Mouse (Mus musculus): ENCODE results near the gene Uba7.
"Not testable (repeated sequence)": the region's sequence is repeated elsewhere in the genome, so short reads cannot be mapped to it uniquely, and the experiment has no call there.

Uba7 gene

DNA sequence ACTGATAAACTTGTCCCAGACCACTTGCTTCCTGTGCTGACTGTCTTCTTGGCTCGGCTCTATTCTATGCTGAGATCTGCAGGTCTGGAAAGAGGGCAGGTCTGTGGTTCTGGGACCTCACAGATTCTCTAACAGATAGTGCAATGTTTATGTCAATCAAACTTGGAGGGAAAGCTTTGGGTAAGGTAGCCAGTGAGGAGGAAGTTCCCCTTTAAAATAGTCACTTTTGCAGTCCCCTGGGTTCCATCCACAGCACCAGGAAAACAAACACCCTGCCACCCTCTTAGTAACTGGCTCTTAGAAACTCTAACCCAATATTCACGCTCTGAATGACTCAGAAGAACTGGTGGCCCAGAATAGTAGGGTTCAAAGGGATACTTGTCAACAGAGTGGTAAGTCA lies 19.2 kb downstream of the Uba7 start:
- no peak for DNase-seq (ENCODE audit: low spot score)

DNA sequence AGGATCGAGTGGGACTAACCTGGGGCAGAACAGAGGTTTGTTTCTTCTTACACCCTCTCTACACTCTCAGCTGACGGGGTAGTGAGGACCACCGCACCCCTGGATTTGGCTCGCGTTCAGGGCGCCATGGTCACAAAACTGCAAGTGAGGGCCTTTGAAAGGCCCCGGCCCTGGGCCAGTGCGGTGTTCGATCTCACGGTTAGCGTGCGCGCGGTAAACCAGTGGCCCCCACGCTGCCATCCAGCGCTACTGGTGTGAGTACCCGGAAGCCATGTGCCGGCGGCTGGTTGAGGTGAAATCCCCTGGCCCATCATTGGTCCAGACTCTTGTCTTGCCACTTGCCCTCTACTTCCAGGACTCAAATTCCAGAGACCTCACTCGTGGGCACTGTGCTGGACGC lies 20.2 kb downstream of the Uba7 start:
- DNase-seq (ENCODE audit: low spot score) = no peak

DNA sequence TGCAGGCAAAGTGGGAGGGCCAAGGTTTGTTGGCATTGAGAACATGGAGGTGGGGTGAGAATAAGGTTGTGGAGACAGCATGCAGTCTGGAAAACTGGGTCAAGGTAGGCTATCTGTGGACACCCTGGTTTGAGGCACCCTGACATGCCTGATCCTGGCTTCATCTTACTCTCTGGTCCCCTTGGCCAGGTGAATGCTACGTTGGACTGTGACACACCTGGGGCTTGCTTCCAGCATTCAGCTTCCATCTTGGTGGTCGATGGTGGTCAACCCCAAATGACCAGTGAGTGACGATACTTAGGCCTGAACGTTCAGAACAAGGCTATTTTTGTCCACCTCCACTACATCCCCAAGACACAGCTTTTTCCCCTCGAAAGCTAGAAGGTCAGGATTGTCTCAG lies 20.7 kb downstream of the Uba7 start, which contains the start of gene Gm20662:
Gm20662 (plus strand) TSS at position 301 of the 400 bp plus-strand sequence.
- DNase-seq (ENCODE audit: low spot score) = no peak

DNA sequence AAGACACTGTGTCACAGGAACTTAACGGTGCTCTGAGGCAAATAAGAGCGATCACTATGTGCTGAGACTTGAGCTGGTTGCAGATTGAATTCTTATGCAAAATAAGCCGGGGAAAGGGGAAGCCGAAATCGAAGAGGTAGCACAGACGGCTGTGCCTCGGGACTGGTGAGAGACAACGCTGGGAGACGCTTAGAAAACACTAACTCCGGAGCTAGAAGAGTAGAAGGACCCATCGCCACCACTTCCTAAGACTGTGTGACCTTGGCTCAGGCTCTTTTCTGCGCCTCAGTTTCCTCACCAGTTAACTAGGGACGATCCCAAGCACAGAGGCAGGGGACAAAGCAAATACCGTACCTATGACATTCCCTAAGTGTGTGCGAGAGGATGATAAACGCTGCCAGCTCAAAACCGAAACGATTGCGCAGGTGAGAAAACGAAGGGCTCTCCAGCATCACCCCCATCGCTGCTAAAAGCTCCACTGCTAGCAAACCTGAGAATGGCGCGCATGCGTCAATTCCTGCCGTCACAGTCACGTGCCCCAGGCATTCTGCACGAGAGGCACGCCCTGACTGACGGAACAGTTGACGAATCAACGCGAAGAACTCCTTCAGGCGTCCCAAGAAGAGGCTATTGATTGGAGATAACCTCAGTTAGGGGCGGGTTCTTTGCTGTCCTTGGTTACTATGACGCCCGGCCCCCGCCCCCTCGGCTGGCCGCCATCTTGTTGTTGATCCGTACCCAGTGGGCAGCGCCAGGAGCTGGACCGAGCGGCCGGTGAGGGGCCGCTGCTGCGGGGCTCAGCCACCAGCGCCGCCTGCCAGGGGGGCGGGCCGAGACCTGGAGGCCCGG lies 26.8 kb downstream of the Uba7 start, which contains the start of gene Ip6k1:
Ip6k1 (plus strand) TSS at position 580 of the 849 bp plus-strand sequence.
- peak; percentile 99 for DNase-seq (ENCODE audit: low spot score)

DNA sequence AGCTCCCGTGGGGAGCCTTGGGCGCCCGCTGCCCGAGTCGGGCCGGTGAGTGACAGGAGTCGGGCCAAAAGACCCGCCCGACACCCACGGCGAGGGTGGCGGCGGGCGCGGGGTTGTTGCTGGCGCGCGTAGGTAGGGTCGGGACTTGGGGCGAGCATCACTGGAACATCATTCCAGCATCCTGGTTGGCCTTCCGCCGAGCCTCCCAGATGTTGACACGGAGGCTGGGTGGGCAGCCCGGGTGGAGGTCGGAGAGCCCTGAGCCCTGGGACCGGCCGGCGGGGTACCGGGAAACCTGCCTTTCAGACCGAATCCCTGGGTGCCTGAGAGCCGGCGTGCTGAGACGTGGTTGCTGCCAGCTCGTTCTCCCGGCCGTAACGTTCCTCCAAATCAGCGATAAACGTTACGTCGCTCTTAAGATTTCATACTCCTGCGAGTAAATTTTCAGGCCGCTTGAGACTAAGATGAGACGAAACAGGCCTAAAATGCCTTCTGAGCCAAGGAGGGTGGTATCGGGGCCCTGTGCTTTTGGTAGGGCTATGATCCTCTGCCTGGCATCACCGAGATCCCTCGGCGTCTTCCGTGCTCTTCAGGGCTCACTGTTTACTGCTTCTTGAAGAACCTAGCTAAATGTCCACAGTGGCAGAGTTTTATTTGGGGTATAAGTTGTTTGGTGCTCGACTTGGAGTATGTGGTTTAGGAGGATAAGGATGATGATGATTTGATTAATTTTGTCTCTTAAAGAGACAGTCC lies 27.6 kb downstream of the Uba7 start:
- DNase-seq (ENCODE audit: low spot score) = no peak

DNA sequence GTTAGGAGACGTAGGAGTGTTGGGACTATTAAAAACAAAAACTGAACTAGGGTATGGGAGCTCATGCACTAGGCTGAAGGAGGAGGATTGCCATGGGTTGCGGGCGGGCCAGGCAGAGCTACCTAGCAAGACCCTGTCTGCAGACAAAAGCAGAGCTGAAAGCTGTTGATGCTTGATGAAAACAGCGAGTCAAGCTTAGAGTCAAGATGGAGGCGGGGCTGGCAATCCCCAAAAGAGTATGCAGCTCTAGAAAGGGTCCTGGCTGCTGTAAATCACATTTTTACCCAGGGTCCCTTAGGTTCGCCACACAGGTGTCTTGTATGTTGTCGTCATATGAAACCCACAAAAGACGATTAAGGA lies 28.2 kb downstream of the Uba7 start:
- no peak for DNase-seq (ENCODE audit: low spot score)

DNA sequence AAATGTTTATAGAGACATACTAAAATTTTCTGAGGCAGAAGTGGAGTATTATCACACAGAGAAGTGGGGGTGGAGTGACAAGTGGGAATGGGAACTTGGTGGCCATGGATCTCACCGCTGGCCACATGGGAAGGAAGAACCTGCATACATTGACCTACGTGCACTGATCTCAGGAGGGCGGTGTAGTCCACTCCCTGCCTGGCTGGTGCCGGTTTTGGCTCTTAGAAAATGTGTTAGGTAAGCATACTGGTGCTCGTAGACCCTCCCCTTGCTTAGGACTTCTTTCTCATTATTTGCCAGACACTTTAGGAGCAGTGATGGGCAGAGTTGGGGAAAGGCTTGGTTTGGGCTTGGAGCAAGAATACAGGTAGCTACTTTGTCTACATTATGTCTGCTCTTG lies 32.7 kb downstream of the Uba7 start:
- no peak for DNase-seq (ENCODE audit: low spot score)

DNA sequence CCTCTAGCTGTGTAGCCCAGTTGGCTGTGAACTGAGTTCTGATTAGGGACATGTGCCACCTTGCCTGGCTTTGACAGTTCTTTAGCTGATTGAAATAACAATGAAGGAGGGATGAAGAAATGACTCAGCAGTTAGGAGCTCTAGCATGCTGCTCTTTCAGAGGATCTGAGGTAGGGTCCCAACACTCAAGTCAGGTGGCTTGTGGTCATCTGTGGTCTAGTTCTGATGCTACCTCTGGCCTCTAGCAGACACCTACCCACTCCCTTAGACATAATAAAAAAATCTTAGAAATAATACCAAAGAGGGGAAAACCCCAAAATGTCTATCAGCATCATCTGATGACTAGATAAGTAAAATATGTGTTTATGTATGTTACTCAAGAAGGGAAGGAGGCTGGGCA lies 35.1 kb downstream of the Uba7 start:
- DNase-seq (ENCODE audit: low spot score) = no peak

DNA sequence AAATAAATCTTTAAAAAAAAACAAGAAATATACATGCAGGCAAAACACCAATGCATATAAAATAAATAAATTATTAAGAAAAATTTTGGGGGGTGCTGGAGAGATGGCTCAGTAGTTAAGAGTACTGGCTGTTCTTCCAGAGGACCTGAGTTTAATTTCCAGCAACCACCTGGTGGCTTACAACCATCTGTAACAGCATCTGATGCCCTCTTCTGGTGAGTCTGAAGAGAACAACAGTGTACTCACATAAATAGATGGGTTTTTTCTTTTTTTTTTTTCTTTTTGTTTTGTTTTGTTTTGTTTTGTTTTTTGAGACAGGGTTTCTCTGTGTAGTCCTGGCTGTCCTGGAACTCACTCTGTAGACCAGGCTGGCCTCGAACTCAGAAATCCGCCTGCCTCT lies 38.3 kb downstream of the Uba7 start:
- DNase-seq (ENCODE audit: low spot score) = not testable (repeated sequence)

DNA sequence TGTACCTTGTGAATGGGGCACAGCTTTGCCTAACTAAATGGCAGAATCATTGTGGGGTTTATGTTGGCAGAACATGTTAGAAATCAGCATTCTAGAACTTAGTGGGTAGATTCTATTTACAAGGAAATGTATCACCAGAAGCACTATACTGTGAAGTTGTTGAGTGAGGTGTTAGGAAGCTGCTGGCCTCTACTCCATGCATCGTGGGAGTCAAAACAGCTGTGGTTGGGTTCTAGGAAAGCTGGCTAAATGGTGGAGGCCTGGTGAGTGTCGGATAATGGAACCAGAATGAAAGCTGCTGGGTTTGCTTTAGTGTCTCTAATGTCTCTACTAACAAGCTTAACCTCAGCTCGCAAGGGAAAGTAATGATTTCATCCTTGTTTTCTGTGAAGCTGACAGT lies 41.8 kb downstream of the Uba7 start:
- DNase-seq (ENCODE audit: low spot score) = no peak

DNA sequence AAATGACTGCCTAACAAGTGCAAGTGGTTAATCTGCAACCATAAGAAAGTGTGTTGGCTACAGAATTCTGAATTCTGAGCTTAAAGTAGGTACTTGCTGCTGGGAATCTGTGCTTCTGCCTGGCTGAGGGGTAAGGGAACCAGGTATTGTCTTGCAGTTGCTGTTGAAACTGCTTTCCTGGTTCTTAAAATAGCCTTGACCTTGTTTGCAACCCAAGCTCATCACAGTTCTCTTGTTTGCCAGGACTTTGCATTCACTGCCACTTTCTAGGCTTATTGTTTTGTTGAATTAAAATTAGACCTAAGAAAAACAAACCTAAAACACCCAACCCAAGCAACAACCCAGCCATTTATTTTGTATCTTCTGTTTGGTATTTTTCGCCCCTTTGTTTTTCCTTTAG lies 45.4 kb downstream of the Uba7 start:
- DNase-seq (ENCODE audit: low spot score) = no peak

DNA sequence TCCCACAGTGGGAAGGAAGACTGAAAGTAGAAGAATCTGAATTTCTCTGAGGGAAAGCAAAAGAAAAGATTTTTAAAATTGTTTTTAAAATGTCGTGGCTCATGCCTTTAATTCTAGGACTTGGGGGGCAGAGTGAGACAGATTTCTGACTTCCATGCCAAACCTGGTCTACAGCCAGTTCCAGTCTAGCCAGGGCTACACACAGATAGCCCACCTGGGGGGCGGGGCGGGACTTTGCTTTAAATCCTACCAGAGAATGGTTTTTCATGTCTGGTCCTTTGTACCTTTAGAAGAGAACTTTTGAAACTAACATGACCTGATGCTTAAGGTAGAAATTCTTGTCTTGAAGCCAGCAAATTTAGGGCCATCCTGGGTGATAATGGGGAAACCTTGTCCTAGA lies 47.9 kb downstream of the Uba7 start:
- no peak for DNase-seq (ENCODE audit: low spot score)

DNA sequence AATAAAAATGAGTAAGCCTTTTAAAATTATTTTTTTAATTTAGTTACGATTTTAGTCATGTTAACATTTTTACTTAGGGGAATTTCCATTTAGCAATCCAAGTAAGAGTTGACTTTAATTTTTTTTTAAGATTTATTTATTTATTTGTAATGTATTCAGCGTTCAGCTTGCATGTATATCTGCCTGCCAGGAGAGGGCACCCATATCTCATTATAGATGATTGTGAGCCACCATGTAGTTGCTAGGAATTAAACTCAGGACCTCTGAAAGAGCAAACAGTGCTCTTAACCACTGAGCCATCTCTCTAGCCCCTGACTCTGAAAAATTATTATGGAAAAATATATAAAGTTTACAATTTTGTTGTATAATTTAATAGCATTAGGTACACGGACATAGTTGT lies 51.3 kb downstream of the Uba7 start:
- no peak for DNase-seq (ENCODE audit: low spot score)

DNA sequence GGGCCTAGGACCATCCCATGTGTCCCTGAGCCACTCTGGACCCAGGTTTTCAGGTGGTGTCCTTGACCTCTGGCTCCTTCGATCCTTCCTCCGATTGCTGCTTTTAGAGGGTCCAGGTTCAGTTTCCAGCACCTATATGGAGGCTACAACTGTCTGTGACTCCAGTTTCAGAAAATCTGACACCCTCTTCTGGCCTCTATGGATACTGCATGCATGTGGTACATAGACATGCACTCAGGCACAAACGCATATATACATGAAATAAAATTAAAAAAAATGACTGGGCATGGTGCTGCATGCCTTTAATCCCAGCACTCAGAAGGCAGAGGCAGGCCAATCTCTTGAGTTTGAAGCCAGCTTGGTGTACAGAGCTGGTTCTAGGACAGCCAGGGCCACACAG lies 52.6 kb downstream of the Uba7 start:
- DNase-seq (ENCODE audit: low spot score) = no peak

DNA sequence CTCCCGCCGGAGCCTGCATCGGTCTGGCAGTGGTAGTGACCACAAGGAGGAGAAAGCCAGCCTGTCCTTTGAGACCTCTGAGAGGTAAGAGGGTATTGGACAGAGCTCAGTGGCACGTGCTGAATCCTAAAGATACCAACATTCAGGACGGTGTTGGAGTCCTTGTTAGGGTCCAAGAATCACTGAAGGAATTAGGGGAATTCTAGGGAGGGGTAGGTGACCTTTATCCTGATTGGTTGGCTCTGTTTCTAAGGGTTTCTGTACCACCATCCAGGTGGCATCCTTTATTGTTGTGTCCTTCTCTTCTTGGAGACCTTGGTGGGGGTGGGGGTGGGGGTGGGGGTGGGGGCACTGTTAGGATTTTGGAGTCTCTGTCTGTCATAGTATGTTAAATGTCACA lies 56.8 kb downstream of the Uba7 start:
- no peak for DNase-seq (ENCODE audit: low spot score)
